Mouse (Mus musculus): ENCODE data around the gene Maml2. TPM values are rescaled to one million over a fixed set of nuclear protein-coding genes. Genes with fewer than 3 reads are reported as not detected.
A peak's percentile ranks its signal among the peaks of the same experiment; 100 is the strongest.

Gene Maml2
- polyA plus RNA-seq, 1 experiment from 2014 or later: 9.5 TPM

- peaks cover 24% of the 10 kb centered on the region for H3K4me1 ChIP-seq (replicated peaks)
- 63% methylated on average over 9 of the region's 9 CpGs for WGBS
- ATAC-seq (replicated peaks; ENCODE audit: insufficient number of reproducible peaks, insufficient read depth, low FRiP score, low read depth): no peak
- H3K27me3 ChIP-seq: no peaks in the 10 kb centered on the region
- H3K9me3 ChIP-seq (replicated peaks): no peaks in the 10 kb centered on the region
- no peak overlapping the region for H3K4me2 ChIP-seq
- H3K27ac ChIP-seq: no peak overlapping the region
- no peaks in the 10 kb centered on the region for H3K36me3 ChIP-seq
- H3K9ac ChIP-seq: no peak overlapping the region
- H3K4me3 ChIP-seq: no peak overlapping the region
Observed at GRCm38 (mm10) chr9:13688997-13689396, 391.2 kb downstream of the Maml2 start.

GRCm38 (mm10) chr9:13690321-13690720 lies 392.6 kb downstream of the Maml2 start:
- H3K4me1 ChIP-seq (replicated peaks): peaks cover 37% of the 10 kb centered on the region
- no peaks in the 10 kb centered on the region for H3K9me3 ChIP-seq (replicated peaks)
- peak overlapping the region; percentile 41 for H3K4me2 ChIP-seq
- no peak overlapping the region for H3K9ac ChIP-seq
- H3K36me3 ChIP-seq: no peaks in the 10 kb centered on the region
- H3K27me3 ChIP-seq: no peaks in the 10 kb centered on the region
- ATAC-seq (replicated peaks; ENCODE audit: insufficient number of reproducible peaks, insufficient read depth, low FRiP score, low read depth): no peak
- 21% methylated on average over 8 of the region's 8 CpGs for WGBS
- no peak overlapping the region for H3K4me3 ChIP-seq
- no peak overlapping the region for H3K27ac ChIP-seq

- H3K9me3 ChIP-seq (replicated peaks): no peaks in the 10 kb centered on the region
- 73% methylated on average over 3 of the region's 3 CpGs for WGBS
- peaks cover 38% of the 10 kb centered on the region for H3K4me1 ChIP-seq (replicated peaks)
- no peak overlapping the region for H3K9ac ChIP-seq
- peak overlapping the region; percentile 63 for H3K27ac ChIP-seq
- H3K4me3 ChIP-seq: no peak overlapping the region
- no peak for ATAC-seq (replicated peaks; ENCODE audit: insufficient number of reproducible peaks, insufficient read depth, low FRiP score, low read depth)
- no peaks in the 10 kb centered on the region for H3K36me3 ChIP-seq
- H3K27me3 ChIP-seq: no peaks in the 10 kb centered on the region
- H3K4me2 ChIP-seq: peak overlapping the region; percentile 25; the same call in 1 of the 2 replicates
Observed at GRCm38 (mm10) chr9:13693693-13694284, 396.0 kb downstream of the Maml2 start.

- Histone ChIP-seq H3K36me3 (no peaks in the 10 kb centered on the region), H3K4me3 (no peak overlapping the region), H3K9ac (no peak overlapping the region), H3K27me3 (no peaks in the 10 kb centered on the region), H3K4me1 (replicated peaks) (peaks cover 35% of the 10 kb centered on the region), H3K27ac (peak overlapping the region; percentile 63), H3K4me2 (peak overlapping the region; percentile 25; the same call in 1 of the 2 replicates), H3K9me3 (replicated peaks) (no peaks in the 10 kb centered on the region)
- 21% methylated on average over 5 of the region's 5 CpGs for WGBS
- ATAC-seq (replicated peaks; ENCODE audit: insufficient number of reproducible peaks, insufficient read depth, low FRiP score, low read depth): peak; percentile 27; the same call in 1 of the 2 replicates
Observed at GRCm38 (mm10) chr9:13694293-13694692, 396.5 kb downstream of the Maml2 start.

- ATAC-seq (replicated peaks; ENCODE audit: insufficient number of reproducible peaks, insufficient read depth, low FRiP score, low read depth): no peak
- 78% methylated on average over 4 of the region's 4 CpGs for WGBS
- Histone ChIP-seq H3K9ac (no peak overlapping the region), H3K36me3 (no peaks in the 10 kb centered on the region), H3K4me2 (no peak overlapping the region), H3K4me1 (replicated peaks) (peaks cover 22% of the 10 kb centered on the region), H3K27ac (no peak overlapping the region), H3K27me3 (no peaks in the 10 kb centered on the region), H3K9me3 (replicated peaks) (no peaks in the 10 kb centered on the region), H3K4me3 (no peak overlapping the region)
Observed at GRCm38 (mm10) chr9:13697041-13697811, 399.5 kb downstream of the Maml2 start.

GRCm38 (mm10) chr9:13697869-13698268 lies 400.1 kb downstream of the Maml2 start:
- Histone ChIP-seq H3K9ac (no peak overlapping the region), H3K27ac (no peak overlapping the region), H3K27me3 (no peaks in the 10 kb centered on the region), H3K4me3 (no peak overlapping the region), H3K4me2 (no peak overlapping the region), H3K36me3 (no peaks in the 10 kb centered on the region), H3K9me3 (replicated peaks) (no peaks in the 10 kb centered on the region), H3K4me1 (replicated peaks) (peaks cover 28% of the 10 kb centered on the region)
- ATAC-seq (replicated peaks; ENCODE audit: insufficient number of reproducible peaks, insufficient read depth, low FRiP score, low read depth): no peak
- 90% methylated on average over 4 of the region's 4 CpGs for WGBS

- 70% methylated on average over 14 of the region's 14 CpGs for WGBS
- no peak overlapping the region for H3K9ac ChIP-seq
- H3K27me3 ChIP-seq: no peaks in the 10 kb centered on the region
- H3K4me3 ChIP-seq: no peak overlapping the region
- no peak overlapping the region for H3K27ac ChIP-seq
- H3K4me1 ChIP-seq (replicated peaks): peaks cover 29% of the 10 kb centered on the region
- no peaks in the 10 kb centered on the region for H3K9me3 ChIP-seq (replicated peaks)
- H3K4me2 ChIP-seq: no peak overlapping the region
- ATAC-seq (replicated peaks; ENCODE audit: insufficient number of reproducible peaks, insufficient read depth, low FRiP score, low read depth): no peak
- no peaks in the 10 kb centered on the region for H3K36me3 ChIP-seq
Observed at GRCm38 (mm10) chr9:13699061-13699780, 401.5 kb downstream of the Maml2 start.

GRCm38 (mm10) chr9:13699781-13700116 lies 402.0 kb downstream of the Maml2 start:
- Histone ChIP-seq H3K9me3 (replicated peaks) (no peaks in the 10 kb centered on the region), H3K27me3 (no peaks in the 10 kb centered on the region), H3K4me2 (no peak overlapping the region), H3K4me1 (replicated peaks) (peaks cover 24% of the 10 kb centered on the region), H3K9ac (no peak overlapping the region), H3K36me3 (no peaks in the 10 kb centered on the region), H3K27ac (no peak overlapping the region), H3K4me3 (no peak overlapping the region)
- ATAC-seq (replicated peaks; ENCODE audit: insufficient number of reproducible peaks, insufficient read depth, low FRiP score, low read depth): no peak
- WGBS: 83% methylated on average over 5 of the region's 5 CpGs

- H3K36me3 ChIP-seq: no peaks in the 10 kb centered on the region
- no peaks in the 10 kb centered on the region for H3K27me3 ChIP-seq
- H3K4me2 ChIP-seq: no peak overlapping the region
- no peaks in the 10 kb centered on the region for H3K9me3 ChIP-seq (replicated peaks)
- ATAC-seq (replicated peaks; ENCODE audit: insufficient number of reproducible peaks, insufficient read depth, low FRiP score, low read depth): no peak
- no peak overlapping the region for H3K9ac ChIP-seq
- no peak overlapping the region for H3K4me3 ChIP-seq
- no peak overlapping the region for H3K27ac ChIP-seq
- WGBS: 87% methylated on average over 12 of the region's 12 CpGs
- H3K4me1 ChIP-seq (replicated peaks): peaks cover 13% of the 10 kb centered on the region
Observed at GRCm38 (mm10) chr9:13701773-13702172, 404.0 kb downstream of the Maml2 start.

GRCm38 (mm10) chr9:13703100-13703499 lies 405.3 kb downstream of the Maml2 start:
- H3K27me3 ChIP-seq: no peaks in the 10 kb centered on the region
- 41% methylated on average over 2 of the region's 2 CpGs for WGBS
- peak; percentile 83 for ATAC-seq (replicated peaks; ENCODE audit: insufficient number of reproducible peaks, insufficient read depth, low FRiP score, low read depth)
- H3K4me1 ChIP-seq (replicated peaks): peaks cover 13% of the 10 kb centered on the region
- H3K9me3 ChIP-seq (replicated peaks): no peaks in the 10 kb centered on the region
- no peak overlapping the region for H3K4me3 ChIP-seq
- H3K27ac ChIP-seq: peak overlapping the region; percentile 83
- no peak overlapping the region for H3K9ac ChIP-seq
- H3K4me2 ChIP-seq: peak overlapping the region; percentile 22
- 0 out of 2 replicates have a peak, but pooled peaks cover 5% of the 10 kb centered on the region for H3K36me3 ChIP-seq

- no peaks in the 10 kb centered on the region for H3K27me3 ChIP-seq
- H3K9me3 ChIP-seq (replicated peaks): no peaks in the 10 kb centered on the region
- WGBS: 79% methylated on average over 4 of the region's 4 CpGs
- 0 out of 2 replicates have a peak, but pooled peaks cover 5% of the 10 kb centered on the region for H3K36me3 ChIP-seq
- H3K4me1 ChIP-seq (replicated peaks): peaks cover 13% of the 10 kb centered on the region
- no peak overlapping the region for H3K4me2 ChIP-seq
- H3K9ac ChIP-seq: no peak overlapping the region
- no peak for ATAC-seq (replicated peaks; ENCODE audit: insufficient number of reproducible peaks, insufficient read depth, low FRiP score, low read depth)
- no peak overlapping the region for H3K4me3 ChIP-seq
- no peak overlapping the region for H3K27ac ChIP-seq
Observed at GRCm38 (mm10) chr9:13704917-13705316, 407.2 kb downstream of the Maml2 start.

Measured in heart, embryonic 15.5 days (tissue).